Mouse (Mus musculus) limb, embryonic 14.5 days (tissue): ENCODE measurements around the gene Celf2. TPM values are rescaled to one million over a fixed set of nuclear protein-coding genes. Genes with fewer than 3 reads are reported as not detected.

ENCODE experiments used
- ATAC-seq: fragments of 200-750 bp; cut with Nextera tagmentation; 2 replicates; pipeline ENCODE4 v1.8.0; 2017; ENCODE audit warnings: low read depth, moderate number of reproducible peaks, moderate TSS enrichment; ENCODE audit not compliant: low FRiP score
- DNase-seq: peaks from one replicate; pipeline ENCODE4 v3.0.0-alpha.2; 2015; ENCODE audit warnings: low spot score
- H3K27ac ChIP-seq: fragments of 300-500 bp; sonication (generic); replicated peaks from 2 replicates; pipeline ENCODE4 v1.5.1; 2014; ENCODE audit warnings: low read depth, mild to moderate bottlenecking, low read length, moderate library complexity, mixed read lengths
- H3K27me3 ChIP-seq: fragments of 300-500 bp; sonication (generic); 2 replicates; pipeline ENCODE4 v1.6.1; 2014; ENCODE audit warnings: low read length, mixed read lengths; ENCODE audit not compliant: control insufficient read depth, insufficient read depth
- H3K36me3 ChIP-seq: fragments of 300-500 bp; sonication (generic); 2 replicates; pipeline ENCODE4 v1.6.1; 2014; ENCODE audit warnings: mild to moderate bottlenecking, low read length, moderate library complexity, mixed read lengths; ENCODE audit not compliant: control insufficient read depth, insufficient read depth
- H3K4me1 ChIP-seq: fragments of 300-500 bp; sonication (generic); 2 replicates; pipeline ENCODE4 v1.6.1; 2014; ENCODE audit warnings: antibody characterized with exemption, low read length, mixed read lengths; ENCODE audit not compliant: control insufficient read depth, insufficient read depth
- H3K4me2 ChIP-seq: fragments of 300-500 bp; sonication (generic); replicated peaks from 2 replicates; pipeline ENCODE4 v1.6.1; 2014; ENCODE audit warnings: low read depth, mild to moderate bottlenecking, low read length, moderate library complexity; ENCODE audit not compliant: severe bottlenecking
- H3K4me3 ChIP-seq: fragments of 300-500 bp; sonication (generic); replicated peaks from 2 replicates; pipeline ENCODE4 v1.5.1; 2014; ENCODE audit warnings: low read length
- H3K9ac ChIP-seq: fragments of 300-500 bp; sonication (generic); 2 replicates; pipeline ENCODE4 v1.6.1; 2014; ENCODE audit warnings: mild to moderate bottlenecking, low read depth, low read length, moderate library complexity; ENCODE audit not compliant: severe bottlenecking
- H3K9me3 ChIP-seq: fragments of 300-500 bp; sonication (generic); 2 replicates; pipeline ENCODE4 v1.6.1; 2016; ENCODE audit warnings: low read length; ENCODE audit not compliant: control insufficient read depth
- POLR2A ChIP-seq: fragments of 200-500 bp; IDR thresholded peaks from 2 replicates; pipeline ENCODE4 v1.8.0; 2012; ENCODE audit warnings: inconsistent platforms, mild to moderate bottlenecking, moderate library complexity, borderline replicate concordance; ENCODE audit not compliant: insufficient read depth, insufficient read length; ENCODE audit errors: extremely low read depth
- WGBS: fragments of 180-500 bp; shearing (Covaris S2); extraction: QIAGEN DNeasy Blood & Tissue Kit; methylation state at CpG from one replicate; pipeline ENCODE4 v1.1.7; 2014; 5-methylcytosine and 5-hydroxymethylcytosine counted together
- polyA plus RNA-seq, 2 experiments: library from polyadenylated mRNA; depleted of rRNA in 1 of 2; stranded (reverse) in 1 of 2; unstranded in 1 of 2; fragments of >200 nt; fragmentation: Nextera tagmentation in 1 of 2; extraction: Ambion mirVana in 1 of 2; gene quantifications; 2 replicates each; pipeline versions ENCODE4 v1.2.1 to v1.2.3; 2012 to 2014

Gene Celf2
- polyA plus RNA-seq, 2 experiments, result 55.3 to 75.1 TPM

DNA sequence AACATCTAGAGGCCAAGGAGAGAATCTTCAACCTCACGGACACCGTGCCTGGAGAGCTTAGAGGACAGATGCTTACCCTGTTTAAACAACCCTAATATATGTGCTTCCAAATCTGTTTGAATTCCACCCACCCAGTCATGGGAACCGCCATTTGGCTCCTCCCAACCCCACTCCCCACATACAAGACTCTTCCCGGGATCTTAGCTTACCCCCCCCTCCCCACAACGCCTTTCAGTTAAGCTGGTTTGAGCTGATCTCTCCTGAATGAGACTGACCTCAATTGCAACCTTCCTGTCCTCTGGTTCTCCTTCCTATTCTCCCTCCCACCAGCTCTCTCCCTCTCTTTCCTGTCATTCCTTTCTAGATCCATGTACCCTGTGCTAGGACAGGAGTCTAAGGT is 1011.7 kb downstream of the Celf2 start:
- Histone ChIP-seq H3K9ac (no peak overlapping the region), H3K4me1 (no peaks in the 10 kb centered on the region), H3K4me2 (no peak overlapping the region), H3K9me3 (no peaks in the 10 kb centered on the region), H3K27ac (no peak overlapping the region), H3K4me3 (no peak overlapping the region), H3K36me3 (no peaks in the 10 kb centered on the region), H3K27me3 (no peaks in the 10 kb centered on the region)
- ATAC-seq (no peak), DNase-seq (no peak)
- TF ChIP-seq POLR2A, result no peak
- WGBS, result 80% methylated on average over 5 of the region's 5 CpGs

DNA sequence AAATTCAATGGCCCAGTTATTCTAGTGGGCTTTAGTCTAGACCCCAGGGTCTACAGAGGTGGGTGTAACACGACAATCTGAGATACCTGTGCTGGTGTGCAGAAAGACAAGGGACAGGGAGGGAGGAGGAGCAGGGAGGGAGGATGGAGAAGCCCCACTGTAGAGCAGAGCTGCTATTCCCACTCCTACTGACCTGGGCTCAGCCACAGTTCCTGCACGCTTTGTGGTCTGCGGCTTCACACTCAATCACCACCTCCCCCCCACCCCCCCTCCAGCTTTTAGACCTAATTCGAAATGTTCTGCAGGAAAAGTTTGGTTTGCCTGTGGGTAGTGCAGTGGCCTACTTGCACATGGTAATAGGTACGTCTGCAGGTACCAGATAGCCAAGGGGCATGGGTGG is 1015.5 kb downstream of the Celf2 start:
- ATAC-seq, result no peak
- 60% methylated on average over 5 of the region's 5 CpGs for WGBS

DNA sequence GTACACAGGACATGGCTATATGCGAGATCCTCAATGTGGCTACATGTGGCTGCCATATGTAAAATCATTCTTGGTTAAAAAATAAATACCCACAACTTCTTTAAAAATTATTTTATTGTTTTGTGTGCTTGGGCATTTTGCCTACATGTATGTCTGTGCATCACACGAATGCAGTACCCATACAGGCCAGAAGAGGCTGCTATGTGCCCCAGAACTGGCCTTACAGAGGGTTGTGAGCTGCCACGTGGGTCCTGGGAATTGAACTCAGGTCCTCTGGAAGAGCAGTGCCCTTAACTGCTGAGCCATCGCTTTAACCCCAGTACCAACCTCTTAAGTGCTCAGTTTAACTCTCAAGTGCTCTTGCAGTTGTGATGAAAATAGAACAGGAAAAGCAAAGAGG is 1018.5 kb downstream of the Celf2 start:
- Histone ChIP-seq H3K9me3 (no peaks in the 10 kb centered on the region), H3K4me2 (no peak overlapping the region), H3K27ac (no peak overlapping the region), H3K4me1 (no peaks in the 10 kb centered on the region), H3K9ac (no peak overlapping the region), H3K27me3 (no peaks in the 10 kb centered on the region), H3K4me3 (no peak overlapping the region), H3K36me3 (no peaks in the 10 kb centered on the region)
- DNase-seq, result no peak
- 85% methylated on average over 4 of the region's 4 CpGs for WGBS
- ATAC-seq, result no peak
- no peak for TF ChIP-seq POLR2A

More for the DNA sequence above, 1015.5 kb downstream of the Celf2 start:
- H3K36me3 ChIP-seq, result no peaks in the 10 kb centered on the region
- H3K4me3 ChIP-seq, result no peak overlapping the region
- no peak for TF ChIP-seq POLR2A
- H3K9me3 ChIP-seq, result no peaks in the 10 kb centered on the region
- no peak overlapping the region for H3K27ac ChIP-seq
- no peaks in the 10 kb centered on the region for H3K27me3 ChIP-seq
- no peak overlapping the region for H3K9ac ChIP-seq
- no peak overlapping the region for H3K4me2 ChIP-seq
- DNase-seq, result no peak
- no peaks in the 10 kb centered on the region for H3K4me1 ChIP-seq

DNA sequence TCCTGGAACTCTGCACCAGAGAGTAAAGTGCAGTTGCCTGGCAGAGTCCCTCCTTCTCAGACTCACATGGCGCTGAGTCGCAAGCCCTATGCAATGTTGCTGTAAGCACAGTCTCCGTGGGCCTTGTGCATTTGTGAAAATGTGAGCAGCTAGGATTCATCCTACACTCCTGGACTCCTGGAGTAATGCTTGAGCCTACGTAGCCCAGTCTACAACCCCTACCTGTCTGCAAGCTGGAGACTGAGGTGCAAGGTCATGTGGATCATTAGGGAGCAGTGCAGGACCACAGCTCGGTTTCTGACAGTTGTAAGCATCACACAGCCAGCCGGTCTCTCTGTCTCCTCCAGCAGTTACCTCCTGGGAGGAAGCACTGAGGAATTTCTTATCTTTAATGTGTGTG is 1019.3 kb downstream of the Celf2 start:
- H3K27ac ChIP-seq, result no peak overlapping the region
- no peak for TF ChIP-seq POLR2A
- no peak overlapping the region for H3K9ac ChIP-seq
- H3K36me3 ChIP-seq, result no peaks in the 10 kb centered on the region
- ATAC-seq, result no peak
- H3K4me2 ChIP-seq, result no peak overlapping the region
- WGBS, result 82% methylated on average over 6 of the region's 6 CpGs
- H3K27me3 ChIP-seq, result no peaks in the 10 kb centered on the region
- H3K4me3 ChIP-seq, result no peak overlapping the region
- no peaks in the 10 kb centered on the region for H3K9me3 ChIP-seq
- no peak for DNase-seq
- H3K4me1 ChIP-seq, result no peaks in the 10 kb centered on the region
